Mouse (Mus musculus) adrenal gland, postnatal 4 days (tissue): ENCODE measurements at regions not wholly inside any gene's neighbourhood (a gene's known extent, or its start where the extent isn't known, plus 50 kb on each side); places are given as distances from the start of the nearest gene placed in this dataset.
A peak's percentile ranks its signal among the peaks of the same experiment; 100 is the strongest.
"Not testable (repeated sequence)": the region's sequence is repeated elsewhere in the genome, so short reads cannot be mapped to it uniquely, and the experiment has no call there.

Source experiments
- DNase-seq, 2 experiments: peaks; one replicate each; pipeline ENCODE4 v3.0.0; 2021 to 2022; ENCODE audit warnings: low spot score in 2 of 2, mixed read lengths in 2 of 2

- DNase-seq: peak in 1 of 2 experiments; percentile 5
Measured at GRCm38 (mm10) chr15:93001346-93002001, 273.5 kb downstream of the Gxylt1 start.

- no peak for DNase-seq
Measured at GRCm38 (mm10) chr15:93000121-93000520, 274.9 kb downstream of the Gxylt1 start.

- DNase-seq: no peak
Measured at GRCm38 (mm10) chr15:92997933-92998332, 277.0 kb downstream of the Gxylt1 start.

- DNase-seq: no peak
Measured at GRCm38 (mm10) chr15:92994191-92994671, 280.7 kb downstream of the Gxylt1 start.

GRCm38 (mm10) chr15:92993538-92994190 is 281.3 kb downstream of the Gxylt1 start:
- DNase-seq: no peak

GRCm38 (mm10) chr15:92975774-92976173 is 299.2 kb downstream of the Gxylt1 start:
- DNase-seq: no peak

GRCm38 (mm10) chr15:92974931-92975330 is 300.0 kb downstream of the Gxylt1 start:
- no peak for DNase-seq

- DNase-seq: no peak
Measured at GRCm38 (mm10) chr15:92973651-92974229, 301.2 kb downstream of the Gxylt1 start.

GRCm38 (mm10) chr15:92965556-92965955 is 309.4 kb downstream of the Gxylt1 start:
- DNase-seq: no peak

GRCm38 (mm10) chr15:92964901-92965300 is 310.1 kb downstream of the Gxylt1 start:
- no peak for DNase-seq

- no peak for DNase-seq
Measured at GRCm38 (mm10) chr15:92964131-92964530, 310.8 kb downstream of the Gxylt1 start.

- not testable (repeated sequence) for DNase-seq
Measured at GRCm38 (mm10) chr15:92950912-92951311, 324.1 kb downstream of the Gxylt1 start.

- no peak for DNase-seq
Measured at GRCm38 (mm10) chr15:92946216-92946615, 328.8 kb downstream of the Gxylt1 start.

- no peak for DNase-seq
Measured at GRCm38 (mm10) chr15:92903821-92904220, 371.2 kb downstream of the Gxylt1 start.

- DNase-seq: no peak
Measured at GRCm38 (mm10) chr15:92897277-92897676, 377.7 kb downstream of the Gxylt1 start.

GRCm38 (mm10) chr15:92895836-92896235 is 379.1 kb downstream of the Gxylt1 start:
- no peak for DNase-seq

GRCm38 (mm10) chr15:92876438-92876837 is 398.5 kb downstream of the Gxylt1 start:
- no peak for DNase-seq

GRCm38 (mm10) chr15:92864106-92864505 is 410.9 kb downstream of the Gxylt1 start:
- DNase-seq: no peak

- no peak for DNase-seq
Measured at GRCm38 (mm10) chr15:92850854-92851253, 424.1 kb downstream of the Gxylt1 start.

- DNase-seq: no peak
Measured at GRCm38 (mm10) chr15:92840035-92840434, 434.9 kb downstream of the Gxylt1 start.

- no peak for DNase-seq
Measured at GRCm38 (mm10) chr15:92839611-92840010, 435.4 kb downstream of the Gxylt1 start.

GRCm38 (mm10) chr15:92826136-92826535 is 429.5 kb downstream of the Pdzrn4 start:
- DNase-seq: no peak
